Mouse (Mus musculus) CD4-positive naive resting alpha-beta T cell, adult 57 days (primary cell): ENCODE data around the gene Dclre1c. TPM values are rescaled to one million over a fixed set of nuclear protein-coding genes. Genes with fewer than 3 reads are reported as not detected.

ENCODE experiments used
- total RNA-seq: library from RNA; stranded (reverse); gene quantifications from one replicate; pipeline ENCODE4 v1.2.4, GENCODE M21; 2023

The Dclre1c gene
- total RNA-seq, result 34.9 TPM

GRCm38 (mm10) chr2:3423841-3424578 is at the start of gene Dclre1c:
Gene Dclre1c (plus strand): TSS chr2:3424131.

GRCm38 (mm10) chr2:3397110-3397509 is 26.8 kb upstream of the Dclre1c start, which contains the start of gene Olah:
Gene Olah (minus strand): TSS chr2:3397210.

GRCm38 (mm10) chr2:3422548-3422947 is 1.4 kb upstream of the Dclre1c start, which contains the start of gene Meig1:
Gene Meig1 (minus strand): TSS chr2:3422648.

GRCm38 (mm10) chr2:3474861-3475283 is 50.9 kb downstream of the Dclre1c start, which contains the start of gene Suv39h2:
Gene Suv39h2 (minus strand): TSS chr2:3475031.

GRCm38 (mm10) chr2:3512552-3513454 is 88.9 kb downstream of the Dclre1c start, which contains the start of the genes Gm45902, Hspa14 and Cdnf:
Gene Gm45902 (minus strand): TSS chr2:3512790.
Gene Hspa14 (minus strand): TSS chr2:3512814.
Gene Cdnf (plus strand): TSS chr2:3513030.

Other genes starting within 250 kb of the Dclre1c start
- gene Nmt2, start 139.9 kb upstream of the Dclre1c start, total RNA-seq, result 34.6 TPM
- 8.0 TPM for gene Rpp38, start 91.5 kb upstream of the Dclre1c start, total RNA-seq
- gene Acbd7, start 88.0 kb upstream of the Dclre1c start, total RNA-seq, result not detected
- gene Olah, start 26.9 kb upstream of the Dclre1c start, total RNA-seq, result not detected
- gene Meig1, start 1.5 kb upstream of the Dclre1c start, total RNA-seq, result not detected
- gene Suv39h2, start 50.9 kb downstream of the Dclre1c start, total RNA-seq, result 1.9 TPM
- gene Gm45902, start 88.7 kb downstream of the Dclre1c start, total RNA-seq, result 19.3 TPM
- gene Hspa14, start 88.7 kb downstream of the Dclre1c start, total RNA-seq, result 104 TPM
- 0.62 TPM for gene Cdnf, start 88.9 kb downstream of the Dclre1c start, total RNA-seq
- gene Fam107b, start 146.4 kb downstream of the Dclre1c start, total RNA-seq, result 356 TPM